Mouse (Mus musculus) right cerebral cortex, postnatal 14 days (tissue): ENCODE results near the gene Sgk1.
"Not testable (repeated sequence)": the region's sequence is repeated elsewhere in the genome, so short reads cannot be mapped to it uniquely, and the experiment has no call there.

Experiments used
- DNase-seq: peaks from one replicate; pipeline ENCODE4 v3.0.0; 2022

Sgk1 gene

GRCm38 (mm10) chr10:22001621-22002020, 119.6 kb downstream of the Sgk1 start:
- DNase-seq, result no peak

- no peak for DNase-seq
Measured at GRCm38 (mm10) chr10:22004763-22005162, 122.8 kb downstream of the Sgk1 start.

- DNase-seq, result no peak
Measured at GRCm38 (mm10) chr10:22007160-22007801, 125.3 kb downstream of the Sgk1 start.

- DNase-seq, result peak; percentile 31
Measured at GRCm38 (mm10) chr10:22007802-22008172, 125.8 kb downstream of the Sgk1 start.

GRCm38 (mm10) chr10:22010088-22010818, 128.3 kb downstream of the Sgk1 start:
- DNase-seq, result peak; percentile 87

- no peak for DNase-seq
Measured at GRCm38 (mm10) chr10:22017469-22018159, 135.6 kb downstream of the Sgk1 start.

- no peak for DNase-seq
Measured at GRCm38 (mm10) chr10:22018618-22019017, 136.6 kb downstream of the Sgk1 start.

GRCm38 (mm10) chr10:22034303-22034702, 152.3 kb downstream of the Sgk1 start:
- peak; percentile 19 for DNase-seq

- DNase-seq, result not testable (repeated sequence)
Measured at GRCm38 (mm10) chr10:22036256-22036655, 154.3 kb downstream of the Sgk1 start.
